In the genomic region with DNA sequence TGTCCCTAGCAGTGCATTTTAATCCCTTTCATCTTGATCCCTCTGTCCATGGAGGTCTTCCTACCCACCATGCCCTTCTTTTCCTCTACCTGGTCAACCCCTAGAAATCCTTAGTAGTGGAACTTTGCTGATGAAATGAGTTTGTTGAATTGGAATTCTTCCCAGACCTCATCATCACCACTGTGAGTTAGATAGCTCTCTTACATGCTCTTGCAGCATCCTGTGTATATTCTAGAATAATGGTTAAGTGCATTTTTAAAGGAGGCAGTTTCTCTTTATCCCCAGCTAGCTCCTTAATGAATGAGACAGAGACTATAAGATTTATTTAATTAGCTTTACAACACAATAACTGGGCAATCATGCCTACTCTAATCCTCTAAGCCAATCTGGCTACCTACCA, we compare ENCODE assay signal across 31 mouse cellular contexts. TPM values are rescaled to one million over a fixed set of nuclear protein-coding genes. Genes with fewer than 3 reads are reported as not detected.
"Had no signal": no experiment of that assay in that cellular context is flagged by ENCODE, and none has a peak within 500 bp of the region (broad histone marks: within the 10 kb centered on the region; RNA-seq: fewer than 3 reads in every experiment).

No protein-coding gene starts in this region.

- H3K4me2 ChIP-seq: heart, embryonic 12.5 days; heart, embryonic 13.5 days; heart, embryonic 15.5 days; hindbrain, embryonic 12.5 days; hindbrain, embryonic 13.5 days; hindbrain, embryonic 14.5 days; hindbrain, embryonic 15.5 days; intestine, embryonic 15.5 days; kidney, embryonic 15.5 days had no signal

- DNase-seq: heart, postnatal 10 days; heart, postnatal 14 days; heart, postnatal 36 days; heart, postnatal 4 days; kidney, adult 11 months; kidney, adult 18-20 months; kidney, adult 2 months; kidney, adult 8-10 months; kidney, adult 9 months; kidney, postnatal 10 days; kidney, postnatal 14 days; kidney, postnatal 25 days; kidney, postnatal 36 days; kidney, postnatal 4 days; layer of hippocampus, adult 9-11 months; layer of hippocampus, postnatal 36 days had no signal

- H3K36me3 ChIP-seq: heart, embryonic 12.5 days; heart, embryonic 13.5 days; heart, embryonic 15.5 days; hindbrain, embryonic 10.5 days; hindbrain, embryonic 12.5 days; hindbrain, embryonic 13.5 days; hindbrain, embryonic 15.5 days; intestine, embryonic 15.5 days; kidney, embryonic 15.5 days had no signal

- H3K4me3 ChIP-seq: heart, embryonic 12.5 days; heart, embryonic 13.5 days; heart, embryonic 15.5 days; hindbrain, embryonic 10.5 days; hindbrain, embryonic 12.5 days; hindbrain, embryonic 13.5 days; hindbrain, embryonic 15.5 days; intestine, embryonic 15.5 days; kidney, embryonic 15.5 days; layer of hippocampus, adult 2 months; left cerebral cortex, adult 2 months had no signal

- H3K27me3 ChIP-seq: heart, embryonic 12.5 days; heart, embryonic 13.5 days; heart, embryonic 15.5 days; hindbrain, embryonic 15.5 days; intestine, embryonic 15.5 days had no signal

RNA-seq across cellular contexts. Expression of gene Ttc9, which starts 21.6 kb away (rescaled TPM):
- total RNA-seq: hematopoietic stem cell, adult 5-6 weeks had no signal

RNA-seq across cellular contexts. Expression of gene Adam21, which starts 41.2 kb away (rescaled TPM):
- total RNA-seq: heart, postnatal 14 days; heart, postnatal 36 days had no signal
- polyA plus RNA-seq: intestine, postnatal 0 days; large intestine, adult 2 months had no signal
